ENCODE assay signal across 15 mouse cellular contexts in genomic region chr10:111156394-111157190, GRCm38 (mm10). TPM values are rescaled to one million over a fixed set of nuclear protein-coding genes. Genes with fewer than 3 reads are reported as not detected.
A peak's percentile ranks its signal among the peaks of the same experiment; 100 is the strongest.
DNase-seq lines count a peak whose midpoint lies in the region; ATAC-seq and TF ChIP-seq lines count a peak whose summit lies in the region.
"Had no signal": no experiment of that assay in that cellular context is flagged by ENCODE, and none has a peak within 500 bp of the region (broad histone marks: within the 10 kb centered on the region; RNA-seq: fewer than 3 reads in every experiment).

No protein-coding gene starts in this region.

- intact Hi-C loops in heart, postnatal 10 days (cut with DNase I): no loop called here

- H3K4me2 ChIP-seq in forebrain, postnatal 0 days (ENCODE audit: low read depth): no peak overlapping the region
- no peak overlapping the region for H3K4me2 ChIP-seq in midbrain, postnatal 0 days (ENCODE audit: low read depth, low read length, poor library complexity, severe bottlenecking)
- H3K4me2 ChIP-seq: embryonic facial prominence, embryonic 15.5 days; hindbrain, embryonic 15.5 days; limb, embryonic 15.5 days had no signal

- DNase-seq in heart, adult 11 months: peak; percentile 56
- DNase-seq in heart, postnatal 10 days: no peak
- peak; percentile 23 to 30 for DNase-seq in spleen, adult 2 months (ENCODE audit: low read depth in 1 of 2, low spot score in 2 of 2)
- DNase-seq in spleen, postnatal 14 days (ENCODE audit: low spot score in 2 of 2): no peak
- no peak for DNase-seq in forebrain, postnatal 0 days
- no peak for DNase-seq in gastrocnemius, adult 8-10 months (ENCODE audit: low spot score in 2 of 2)
- no peak for DNase-seq in midbrain, postnatal 0 days (ENCODE audit: low spot score)
- DNase-seq: adrenal gland, postnatal 10 days; kidney, postnatal 14 days had no signal

- no peak overlapping the region for H3K9ac ChIP-seq in forebrain, postnatal 0 days
- no peak overlapping the region for H3K9ac ChIP-seq in midbrain, postnatal 0 days (replicated peaks; ENCODE audit: low read length, poor library complexity, severe bottlenecking)
- H3K9ac ChIP-seq: embryonic facial prominence, embryonic 15.5 days; hindbrain, embryonic 15.5 days; limb, embryonic 15.5 days had no signal

- TF ChIP-seq POLR2A in spleen, adult 2 months (IDR thresholded peaks at IDR 0.05; ENCODE audit: low read depth, low read length): no peak

- 62% methylated on average over 29 of the region's 29 CpGs for WGBS in spleen, adult 2 months
- WGBS in forebrain, postnatal 0 days: 88% methylated on average over 29 of the region's 29 CpGs
- 92% methylated on average over 29 of the region's 29 CpGs for whole genome bisulfite sequencing in midbrain, postnatal 0 days

- H3K27me3 ChIP-seq in spleen, adult 2 months (ENCODE audit: control insufficient read depth, insufficient read depth, low read length): no peaks in the 10 kb centered on the region
- no peaks in the 10 kb centered on the region for H3K27me3 ChIP-seq in forebrain, postnatal 0 days (ENCODE audit: insufficient read depth, low read length)
- no peaks in the 10 kb centered on the region for H3K27me3 ChIP-seq in midbrain, postnatal 0 days (ENCODE audit: insufficient read depth, low read length)
- H3K27me3 ChIP-seq: embryonic facial prominence, embryonic 15.5 days; hindbrain, embryonic 15.5 days; limb, embryonic 15.5 days had no signal

- no peaks in the 10 kb centered on the region for H3K9me3 ChIP-seq in forebrain, postnatal 0 days (ENCODE audit: low read length)
- H3K9me3 ChIP-seq in midbrain, postnatal 0 days (ENCODE audit: low read length): no peaks in the 10 kb centered on the region
- H3K9me3 ChIP-seq: embryonic facial prominence, embryonic 15.5 days; hindbrain, embryonic 15.5 days; limb, embryonic 15.5 days had no signal

- H3K4me1 ChIP-seq in spleen, adult 2 months (ENCODE audit: control insufficient read depth, insufficient read depth, insufficient read length): peaks cover 9% of the 10 kb centered on the region; the same call in 1 of the 2 replicates
- H3K4me1 ChIP-seq in forebrain, postnatal 0 days (ENCODE audit: insufficient read depth): no peaks in the 10 kb centered on the region
- no peaks in the 10 kb centered on the region for H3K4me1 ChIP-seq in midbrain, postnatal 0 days (ENCODE audit: insufficient read depth, low read length)
- H3K4me1 ChIP-seq: embryonic facial prominence, embryonic 15.5 days; hindbrain, embryonic 15.5 days; limb, embryonic 15.5 days had no signal

- peak overlapping the region; percentile 52 for H3K4me3 ChIP-seq in spleen, adult 2 months (ENCODE audit: extremely low read depth, insufficient read depth, insufficient read length)
- H3K4me3 ChIP-seq in forebrain, postnatal 0 days (ENCODE audit: low read depth, low read length): no peak overlapping the region
- H3K4me3 ChIP-seq in midbrain, postnatal 0 days (ENCODE audit: low read depth, low read length): no peak overlapping the region
- H3K4me3 ChIP-seq: embryonic facial prominence, embryonic 15.5 days; hindbrain, embryonic 15.5 days; left cerebral cortex, adult 2 months; limb, embryonic 15.5 days; myocyte had no signal

- 0 out of 2 replicates have a peak, but pooled peaks have one; percentile 18 for ATAC-seq in monocyte, adult 5-6 weeks (replicated peaks; ENCODE audit: insufficient number of reproducible peaks, low FRiP score, low TSS enrichment, poor library complexity, severe bottlenecking)
- no peak for ATAC-seq in forebrain, postnatal 0 days
- no peak for ATAC-seq in midbrain, postnatal 0 days (ENCODE audit: low FRiP score)

- peak overlapping the region; percentile 92 for H3K27ac ChIP-seq in spleen, adult 2 months (ENCODE audit: insufficient read depth, low read length)
- H3K27ac ChIP-seq in forebrain, postnatal 0 days (ENCODE audit: low read depth, low read length): no peak overlapping the region
- H3K27ac ChIP-seq in midbrain, postnatal 0 days (ENCODE audit: low read depth, low read length): no peak overlapping the region
- H3K27ac ChIP-seq: embryonic facial prominence, embryonic 15.5 days; hindbrain, embryonic 15.5 days; left cerebral cortex, adult 2 months; limb, embryonic 15.5 days had no signal

- TF ChIP-seq CTCF in spleen, adult 2 months (IDR thresholded peaks at IDR 0.05; ENCODE audit: extremely low read depth, insufficient read depth, insufficient read length, insufficient replicate concordance): no peak
- no peak for TF ChIP-seq CTCF in forebrain, postnatal 0 days (IDR thresholded peaks at IDR 0.05; ENCODE audit: low read depth)
- TF ChIP-seq CTCF in midbrain, postnatal 0 days (IDR thresholded peaks at IDR 0.05): no peak

- H3K36me3 ChIP-seq in spleen, adult 2 months (ENCODE audit: control insufficient read depth, insufficient read depth, low read length): no peaks in the 10 kb centered on the region
- no peaks in the 10 kb centered on the region for H3K36me3 ChIP-seq in forebrain, postnatal 0 days (ENCODE audit: insufficient read depth)
- H3K36me3 ChIP-seq in midbrain, postnatal 0 days (ENCODE audit: insufficient read depth, low read length): no peaks in the 10 kb centered on the region
- H3K36me3 ChIP-seq: embryonic facial prominence, embryonic 15.5 days; hindbrain, embryonic 15.5 days; limb, embryonic 15.5 days had no signal

RNA-seq across cellular contexts. Expression of gene Osbpl8, which starts 8.0 kb away (rescaled TPM):
- 10 to 100 TPM; 82.1 to 88.1 TPM for total RNA-seq in heart, postnatal 10 days (2021)
- polyA plus RNA-seq in spleen, adult 2 months (2012; rRNA removed): 5.7 and 6.6 TPM in 2 replicates
- total RNA-seq in monocyte, adult 5-6 weeks (2017): 103 to 127 TPM (median 111 TPM) in 3 replicates
- total RNA-seq in forebrain, postnatal 0 days (2014; rRNA removed): 81.1 and 89.5 TPM in 2 replicates
- 11.7 and 16.6 TPM in 2 replicates for polyA plus RNA-seq in forebrain, postnatal 0 days (2015; fragmentation: Nextera tagmentation; extraction: Ambion mirVana)
- 10 to 100 TPM; 13.7 to 16.9 (median 14.6) TPM for total RNA-seq in gastrocnemius, adult 8-10 months (2022)
- 45.6 and 52.9 TPM in 2 replicates for total RNA-seq in midbrain, postnatal 0 days (2014; rRNA removed)
- polyA plus RNA-seq in midbrain, postnatal 0 days (2015; fragmentation: Nextera tagmentation; extraction: Ambion mirVana): 10.9 and 15.0 TPM in 2 replicates

Comparison
In these comparisons a context has a peak if more than half of its experiments do, and no peak if none do; other contexts are left out.
1. DNase-seq: peak in heart, adult 11 months (single experiment) and spleen, adult 2 months (2 of 2); none in heart, postnatal 10 days (0 of 2), spleen, postnatal 14 days (0 of 2), forebrain, postnatal 0 days (single experiment), gastrocnemius, adult 8-10 months (0 of 2) and midbrain, postnatal 0 days (single experiment).